Mouse (Mus musculus) kidney, postnatal 10 days (tissue): ENCODE results near the gene Gm7257.
A peak's percentile ranks its signal among the peaks of the same experiment; 100 is the strongest.

ENCODE experiments used
- DNase-seq: peaks from one replicate; pipeline ENCODE4 v3.0.0; 2021; ENCODE audit warnings: mixed read lengths

The Gm7257 gene

GRCm38 (mm10) chr9:36431584-36431983, at the start of gene Gm7257:
Gm7257 (plus strand) TSS chr9:36431884.
- DNase-seq, result no peak

- DNase-seq, result no peak
Measured at GRCm38 (mm10) chr9:36402991-36403390, 28.7 kb upstream of the Gm7257 start.

GRCm38 (mm10) chr9:36435051-36435764, 3.5 kb downstream of the Gm7257 start:
- peak; percentile 18 for DNase-seq

- DNase-seq, result no peak
Measured at GRCm38 (mm10) chr9:36475338-36475737, 43.7 kb downstream of the Gm7257 start, which contains the start of gene Gm9513. Gm9513 (plus strand) TSS chr9:36475638.
